Mouse (Mus musculus) liver, embryonic 16.5 days (tissue): ENCODE data around the gene Zdhhc6. TPM values are rescaled to one million over a fixed set of nuclear protein-coding genes. Genes with fewer than 3 reads are reported as not detected.
A peak's percentile ranks its signal among the peaks of the same experiment; 100 is the strongest.

Experiments used
- ATAC-seq: fragments of 200-750 bp; cut with Nextera tagmentation; 2 replicates; pipeline ENCODE4 v1.8.0; 2017; ENCODE audit warnings: low read depth, mild to moderate bottlenecking, moderate number of reproducible peaks, moderate library complexity
- H3K27ac ChIP-seq: fragments of 300-500 bp; sonication (generic); 2 replicates; pipeline ENCODE4 v1.5.1; 2014; ENCODE audit warnings: mild to moderate bottlenecking, low read length
- H3K27me3 ChIP-seq: fragments of 300-500 bp; sonication (generic); 2 replicates; pipeline ENCODE4 v1.6.1; 2014; ENCODE audit warnings: low read depth, low read length, mixed read lengths; ENCODE audit not compliant: control insufficient read depth, insufficient read depth
- H3K36me3 ChIP-seq: fragments of 300-500 bp; sonication (generic); 2 replicates; pipeline ENCODE4 v1.6.1; 2014; ENCODE audit warnings: mild to moderate bottlenecking; ENCODE audit not compliant: control insufficient read depth, insufficient read depth
- H3K4me1 ChIP-seq: fragments of 300-500 bp; sonication (generic); 2 replicates; pipeline ENCODE4 v1.6.1; 2014; ENCODE audit warnings: low read depth, low read length, mixed read lengths; ENCODE audit not compliant: control insufficient read depth
- H3K4me2 ChIP-seq: fragments of 300-500 bp; sonication (generic); 2 replicates; pipeline ENCODE4 v1.6.1; 2014; ENCODE audit warnings: low read depth, low read length, mixed read lengths
- H3K4me3 ChIP-seq: fragments of 300-500 bp; sonication (generic); 2 replicates; pipeline ENCODE4 v1.5.1; 2014; ENCODE audit warnings: low read depth, mild to moderate bottlenecking, low read length
- H3K9ac ChIP-seq: fragments of 300-500 bp; sonication (generic); 2 replicates; pipeline ENCODE4 v1.6.1; 2014; ENCODE audit warnings: low read depth, low read length
- H3K9me3 ChIP-seq: fragments of 300-500 bp; sonication (generic); replicated peaks from 2 replicates; pipeline ENCODE4 v1.6.1; 2016; ENCODE audit warnings: low read length; ENCODE audit not compliant: control insufficient read depth
- WGBS: fragments of 180-500 bp; shearing (Covaris S2); extraction: QIAGEN DNeasy Blood & Tissue Kit; methylation state at CpG from one replicate; pipeline ENCODE4 v1.1.7; 2014; ENCODE audit not compliant: insufficient replicate concordance; 5-methylcytosine and 5-hydroxymethylcytosine counted together
- polyA plus RNA-seq: library from polyadenylated mRNA; unstranded; fragments of >200 nt; fragmentation: Nextera tagmentation; extraction: Ambion mirVana; gene quantifications from 2 replicates; pipeline ENCODE4 v1.2.1, GENCODE M21; 2015

Zdhhc6 gene
- polyA plus RNA-seq, 1 experiment from 2014 or later, result 48.5 TPM

DNA sequence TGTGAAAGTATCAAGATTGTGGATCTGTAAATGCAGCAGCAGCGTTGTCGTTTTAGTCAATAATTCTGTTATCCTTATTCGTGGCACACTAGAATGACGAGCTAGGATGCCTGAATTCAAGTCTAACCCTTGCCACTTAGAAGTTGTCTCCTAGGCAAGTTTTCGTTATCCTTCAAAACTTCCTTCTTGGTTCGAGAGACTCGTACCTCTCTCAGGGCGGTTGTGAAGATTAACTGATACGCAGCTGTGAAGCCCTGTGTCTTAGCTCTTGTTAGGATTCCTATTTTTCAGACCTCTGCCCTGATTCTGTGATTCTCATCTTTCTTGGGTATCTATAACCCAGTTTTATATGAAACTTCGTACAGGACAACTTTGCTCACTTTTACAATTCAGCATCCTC is 1.1 kb upstream of the Zdhhc6 start:
- H3K4me1 ChIP-seq, result peaks cover 31% of the 10 kb centered on the region
- peaks cover 6% of the 10 kb centered on the region; the same call in 1 of the 2 replicates for H3K36me3 ChIP-seq
- 21% methylated on average over 10 of the region's 10 CpGs for WGBS
- H3K4me3 ChIP-seq, result peak overlapping the region; percentile 98
- no peaks in the 10 kb centered on the region for H3K27me3 ChIP-seq
- H3K9me3 ChIP-seq, result no peaks in the 10 kb centered on the region
- no peak overlapping the region for H3K27ac ChIP-seq
- ATAC-seq, result no peak
- H3K9ac ChIP-seq, result peak overlapping the region; percentile 95
- H3K4me2 ChIP-seq, result peak overlapping the region; percentile 83

DNA sequence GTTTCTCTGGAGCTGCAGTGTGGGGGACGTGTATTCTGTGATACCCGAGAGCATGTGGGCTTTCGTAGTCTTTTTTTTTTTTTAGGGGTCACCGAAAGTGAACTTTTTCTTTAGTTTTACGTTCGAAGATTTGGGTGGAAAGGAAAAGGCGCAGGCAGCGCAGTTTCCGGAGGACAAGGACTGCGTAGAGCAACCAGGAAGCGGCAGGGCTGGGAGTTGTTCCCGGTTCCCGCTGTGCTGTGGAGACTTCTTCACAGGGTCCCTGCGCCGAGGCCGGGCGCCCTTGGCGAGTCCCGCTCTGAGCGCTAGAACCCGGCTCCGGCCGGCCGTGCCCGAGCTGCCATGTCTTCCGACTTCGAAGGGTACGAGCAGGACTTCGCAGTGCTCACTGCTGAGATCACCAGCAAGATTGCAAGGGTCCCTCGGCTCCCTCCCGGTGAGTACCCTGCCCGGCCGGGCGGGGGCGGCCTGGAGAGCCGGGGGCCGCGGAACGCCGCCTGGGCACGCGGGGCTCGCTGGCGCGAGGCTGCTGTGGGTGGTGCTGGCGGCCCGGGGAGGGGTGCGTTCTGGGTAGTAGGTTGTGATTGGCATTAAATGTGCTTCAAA is 380 bp upstream of the Zdhhc6 start, which contains the start of gene Vti1a:
TSS of gene Vti1a (plus strand) at position 187 of the 606 bp plus-strand sequence.
- H3K4me3 ChIP-seq, result peak within 1 kb of the TSS; percentile 98
- under 1% methylated on average over 48 of the region's 48 CpGs for whole genome bisulfite sequencing
- ATAC-seq, result peak; percentile 92
- peaks cover 31% of the 10 kb centered on the region for H3K4me1 ChIP-seq
- H3K27ac ChIP-seq, result peak within 1 kb of the TSS; percentile 94
- H3K36me3 ChIP-seq, result peaks cover 7% of the 10 kb centered on the region
- H3K27me3 ChIP-seq, result no peaks in the 10 kb centered on the region
- H3K4me2 ChIP-seq, result peak within 1 kb of the TSS; percentile 83
- no peaks in the 10 kb centered on the region for H3K9me3 ChIP-seq
- H3K9ac ChIP-seq, result peak within 1 kb of the TSS; percentile 95

DNA sequence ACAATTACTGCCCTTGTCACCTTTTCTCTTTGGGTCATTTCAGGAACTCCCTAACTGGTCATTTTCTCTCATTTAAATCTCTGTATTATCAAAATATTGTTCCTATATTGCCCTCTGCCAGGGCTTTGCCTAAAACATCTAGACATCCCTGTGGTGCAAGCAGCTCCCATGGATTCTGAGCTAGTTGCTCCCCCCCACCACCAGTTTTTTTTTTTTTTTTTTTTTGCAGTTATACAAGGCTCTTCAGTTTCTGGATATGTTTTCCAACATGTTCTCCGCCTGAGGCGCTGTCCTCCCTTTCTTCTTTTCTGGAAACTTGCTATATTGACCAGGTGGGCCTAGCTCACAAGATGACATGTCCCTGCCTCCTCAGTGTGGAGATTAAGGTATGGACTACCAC is 2.2 kb downstream of the Zdhhc6 start:
- no peak overlapping the region for H3K27ac ChIP-seq
- ATAC-seq, result no peak
- H3K4me2 ChIP-seq, result peak overlapping the region; percentile 83; the same call in 1 of the 2 replicates
- WGBS, result 93% methylated on average over 2 of the region's 2 CpGs
- H3K9me3 ChIP-seq, result no peaks in the 10 kb centered on the region
- H3K4me1 ChIP-seq, result peaks cover 31% of the 10 kb centered on the region
- no peak overlapping the region for H3K9ac ChIP-seq
- H3K27me3 ChIP-seq, result no peaks in the 10 kb centered on the region
- H3K4me3 ChIP-seq, result no peak overlapping the region
- H3K36me3 ChIP-seq, result peaks cover 18% of the 10 kb centered on the region

DNA sequence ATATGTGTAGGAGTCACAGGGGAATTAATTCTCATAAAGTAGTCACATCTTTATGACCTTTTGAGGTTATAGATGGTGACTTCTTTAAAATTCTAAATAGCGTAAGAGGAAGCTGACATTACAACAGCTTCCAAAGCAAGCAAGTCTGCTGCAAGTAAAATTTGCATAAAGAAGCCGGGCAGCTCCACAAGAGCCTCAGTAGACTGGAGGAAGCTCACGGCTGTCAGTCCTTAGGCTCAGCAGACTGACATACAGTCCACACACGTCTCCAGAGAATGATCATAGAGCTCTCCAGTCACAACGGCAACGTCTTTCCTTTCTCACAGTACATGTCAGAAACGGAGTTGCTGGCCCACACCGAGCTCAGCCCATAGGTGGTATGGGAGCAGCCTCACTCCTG is 4.0 kb downstream of the Zdhhc6 start:
- no peak overlapping the region for H3K4me2 ChIP-seq
- H3K27ac ChIP-seq, result no peak overlapping the region
- H3K9ac ChIP-seq, result no peak overlapping the region
- H3K4me3 ChIP-seq, result no peak overlapping the region
- peaks cover 25% of the 10 kb centered on the region for H3K36me3 ChIP-seq
- no peak for ATAC-seq
- WGBS, result 83% methylated on average over 8 of the region's 8 CpGs
- peaks cover 24% of the 10 kb centered on the region for H3K4me1 ChIP-seq
- H3K9me3 ChIP-seq, result no peaks in the 10 kb centered on the region
- no peaks in the 10 kb centered on the region for H3K27me3 ChIP-seq

DNA sequence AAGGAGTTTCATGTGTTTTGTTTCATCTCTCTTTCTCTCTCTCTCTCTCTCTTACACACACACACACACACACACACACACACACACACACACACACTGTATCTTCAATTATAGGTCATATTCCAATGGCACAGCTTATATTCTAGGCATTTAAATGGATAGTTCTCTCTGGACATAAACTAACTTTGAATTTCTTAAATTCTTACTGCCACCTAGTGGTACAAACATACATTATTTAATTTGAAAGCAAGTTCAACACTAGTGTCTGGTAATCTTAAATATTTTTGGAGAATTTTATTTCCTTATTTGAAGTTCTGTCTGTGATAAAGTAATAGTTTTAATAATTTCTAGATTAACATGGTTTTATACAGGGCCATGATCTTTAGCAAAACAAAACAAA is 10.8 kb downstream of the Zdhhc6 start:
- Histone ChIP-seq H3K27me3 (no peaks in the 10 kb centered on the region), H3K36me3 (peaks cover 38% of the 10 kb centered on the region), H3K4me3 (no peak overlapping the region), H3K9ac (no peak overlapping the region), H3K4me1 (no peaks in the 10 kb centered on the region; the same call in 1 of the 2 replicates), H3K27ac (no peak overlapping the region), H3K4me2 (no peak overlapping the region), H3K9me3 (no peaks in the 10 kb centered on the region)
- no peak for ATAC-seq

DNA sequence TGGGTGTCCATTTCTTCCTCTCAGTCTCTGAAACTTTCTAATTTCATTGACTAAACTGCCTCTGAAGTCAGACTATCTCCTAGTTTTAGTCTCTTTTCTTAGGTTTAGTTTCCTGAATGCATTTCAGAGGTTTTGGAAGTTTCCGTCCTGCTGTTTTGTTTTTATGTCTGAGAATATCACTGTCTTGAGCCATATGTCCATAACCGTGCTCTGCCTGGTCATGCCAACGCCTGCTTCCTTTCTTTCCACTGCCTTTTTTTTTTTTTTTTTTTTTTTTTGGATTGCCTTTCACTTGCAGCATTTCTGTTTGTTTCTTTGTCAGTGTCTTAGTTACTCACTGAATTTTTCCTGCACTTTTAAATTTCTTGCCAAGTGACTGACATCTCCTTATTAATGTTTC is 15.3 kb downstream of the Zdhhc6 start:
- Histone ChIP-seq H3K27me3 (no peaks in the 10 kb centered on the region), H3K36me3 (peaks cover 51% of the 10 kb centered on the region), H3K4me1 (peaks cover 2% of the 10 kb centered on the region; the same call in 1 of the 2 replicates), H3K27ac (no peak overlapping the region), H3K4me2 (no peak overlapping the region), H3K9ac (no peak overlapping the region), H3K4me3 (no peak overlapping the region), H3K9me3 (no peaks in the 10 kb centered on the region)
- ATAC-seq, result no peak
- WGBS, result 75% methylated on average over 3 of the region's 3 CpGs

DNA sequence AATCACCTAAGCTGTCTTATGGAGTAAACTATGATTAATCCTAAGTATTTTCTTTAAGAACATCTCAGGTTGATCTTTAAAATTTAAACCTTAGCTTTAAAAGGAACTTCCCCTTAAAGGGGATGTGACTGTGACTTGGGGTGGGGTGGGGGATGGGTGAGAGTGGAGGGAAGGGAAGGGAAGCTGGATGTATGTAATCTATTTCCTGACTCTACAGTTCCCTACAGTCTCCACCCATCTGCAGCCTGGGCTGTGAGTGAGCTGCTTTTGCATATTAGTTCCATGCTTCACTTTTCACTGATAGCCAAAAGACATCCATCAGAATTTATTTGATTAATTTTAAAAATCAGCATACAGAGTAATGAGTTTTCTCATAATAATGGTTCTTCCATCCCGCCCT is 16.5 kb downstream of the Zdhhc6 start:
- no peaks in the 10 kb centered on the region for H3K9me3 ChIP-seq
- no peak overlapping the region for H3K4me3 ChIP-seq
- H3K27me3 ChIP-seq, result no peaks in the 10 kb centered on the region
- peaks cover 12% of the 10 kb centered on the region for H3K4me1 ChIP-seq
- H3K4me2 ChIP-seq, result no peak overlapping the region
- H3K9ac ChIP-seq, result no peak overlapping the region
- no peak for ATAC-seq
- no peak overlapping the region for H3K27ac ChIP-seq
- peaks cover 63% of the 10 kb centered on the region for H3K36me3 ChIP-seq
- 80% methylated on average over 1 of the region's 1 CpGs for WGBS

DNA sequence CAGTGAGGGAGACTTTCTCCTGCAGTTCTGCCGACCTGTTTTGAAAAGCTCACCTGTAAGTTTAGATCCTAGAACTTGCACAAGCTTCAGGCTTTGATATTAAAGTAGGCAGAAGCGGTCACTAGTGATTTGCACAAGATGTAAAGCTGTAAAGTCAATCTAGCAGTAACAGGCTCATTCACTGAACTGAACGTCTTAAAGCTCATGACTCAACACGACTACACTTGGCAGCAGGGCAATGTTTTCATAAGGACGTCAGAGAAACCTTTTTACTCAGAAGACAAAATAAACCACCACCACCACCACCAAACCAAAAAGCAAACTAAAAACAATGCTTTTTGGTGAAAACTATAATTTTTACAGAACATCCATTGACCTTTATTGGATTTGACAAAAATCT is 17.9 kb downstream of the Zdhhc6 start:
- H3K36me3 ChIP-seq, result peaks cover 62% of the 10 kb centered on the region
- no peak overlapping the region for H3K4me3 ChIP-seq
- 68% methylated on average over 5 of the region's 5 CpGs for WGBS
- no peak overlapping the region for H3K4me2 ChIP-seq
- ATAC-seq, result no peak
- no peaks in the 10 kb centered on the region for H3K27me3 ChIP-seq
- H3K27ac ChIP-seq, result no peak overlapping the region
- no peaks in the 10 kb centered on the region for H3K9me3 ChIP-seq
- no peak overlapping the region for H3K9ac ChIP-seq
- peaks cover 17% of the 10 kb centered on the region for H3K4me1 ChIP-seq

DNA sequence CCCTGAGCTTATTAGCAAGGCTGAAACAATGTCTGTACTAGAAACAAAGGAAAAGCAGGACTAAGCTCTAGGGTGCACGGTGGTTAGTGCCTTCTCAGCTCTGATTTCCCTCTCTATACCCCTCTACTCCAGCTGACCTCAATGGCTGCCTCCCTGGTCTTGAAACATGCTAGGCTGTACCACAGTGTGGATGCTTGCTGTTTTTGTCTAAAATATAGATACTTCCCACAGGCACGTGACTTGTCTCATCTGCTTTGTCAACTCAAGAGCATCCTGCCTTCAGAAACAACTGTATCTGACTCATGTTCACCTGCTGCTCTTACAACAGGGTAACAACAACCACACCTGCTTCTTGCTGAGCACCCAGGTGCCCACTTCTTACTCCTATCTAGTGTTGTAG is 18.3 kb downstream of the Zdhhc6 start:
- H3K4me1 ChIP-seq, result peaks cover 18% of the 10 kb centered on the region
- H3K4me3 ChIP-seq, result no peak overlapping the region
- no peaks in the 10 kb centered on the region for H3K27me3 ChIP-seq
- no peak overlapping the region for H3K9ac ChIP-seq
- WGBS, result 89% methylated on average over 2 of the region's 2 CpGs
- no peaks in the 10 kb centered on the region for H3K9me3 ChIP-seq
- H3K36me3 ChIP-seq, result peaks cover 59% of the 10 kb centered on the region
- H3K27ac ChIP-seq, result no peak overlapping the region
- H3K4me2 ChIP-seq, result no peak overlapping the region
- ATAC-seq, result no peak
